Mouse (Mus musculus): ENCODE measurements around the gene Hspb8. TPM values are rescaled to one million over a fixed set of nuclear protein-coding genes. Genes with fewer than 3 reads are reported as not detected.

Hspb8 gene
- polyA plus RNA-seq (2015; fragmentation: Nextera tagmentation; extraction: Ambion mirVana), result 8.9 and 9.4 TPM in 2 replicates

DNA sequence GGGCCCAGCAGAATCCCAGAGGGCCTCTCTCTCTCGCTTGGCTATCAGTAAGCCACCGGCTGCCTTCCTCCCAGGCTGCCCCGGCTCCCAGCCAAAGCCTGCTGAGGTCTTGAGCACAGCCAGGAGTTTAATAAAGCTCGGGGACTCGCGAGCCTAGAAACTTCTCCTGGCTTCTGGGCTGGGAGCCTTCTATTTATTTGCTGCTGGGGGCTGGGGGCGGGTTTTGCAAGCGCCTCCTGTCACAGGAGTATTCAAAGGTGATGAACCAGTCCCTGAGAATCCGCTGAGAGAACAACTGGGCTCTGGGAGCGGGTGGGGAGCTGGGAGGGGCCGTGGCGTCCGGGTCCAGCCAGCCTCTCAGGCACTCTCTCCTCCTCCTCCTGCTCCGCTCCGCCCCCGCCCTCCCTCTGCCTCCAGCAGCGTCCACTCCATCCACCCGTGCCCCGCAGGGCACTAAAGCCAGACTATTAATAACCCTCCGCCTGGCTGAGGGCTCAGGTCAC, at the start of gene Hspb8:
Hspb8 (minus strand) TSS at position 166 of the 503 bp plus-strand sequence.
- WGBS, result under 1% methylated on average over 19 of the region's 20 CpGs
- H3K27me3 ChIP-seq (replicated peaks; ENCODE audit: control insufficient read depth, insufficient read depth, low read length), result no peaks in the 10 kb centered on the region
- H3K9me3 ChIP-seq (ENCODE audit: control insufficient read depth, low read length), result no peaks in the 10 kb centered on the region
- no peaks in the 10 kb centered on the region for H3K36me3 ChIP-seq (ENCODE audit: control insufficient read depth, insufficient read depth, low read length)
- H3K27ac ChIP-seq (ENCODE audit: low read depth, low read length), result peak within 1 kb of the TSS; percentile 54; the same call in 1 of the 2 replicates
- peaks cover 17% of the 10 kb centered on the region for H3K4me1 ChIP-seq (ENCODE audit: control insufficient read depth, insufficient read depth, low read depth, low read length)
- peak within 1 kb of the TSS; percentile 44 for H3K9ac ChIP-seq (ENCODE audit: low read depth, low read length)
- ATAC-seq, result peak; percentile 80; the same call in 1 of the 2 replicates
- peak within 1 kb of the TSS; percentile 33 for H3K4me3 ChIP-seq (ENCODE audit: low read length)
- peak within 1 kb of the TSS; percentile 56 for H3K4me2 ChIP-seq (ENCODE audit: low read length)

DNA sequence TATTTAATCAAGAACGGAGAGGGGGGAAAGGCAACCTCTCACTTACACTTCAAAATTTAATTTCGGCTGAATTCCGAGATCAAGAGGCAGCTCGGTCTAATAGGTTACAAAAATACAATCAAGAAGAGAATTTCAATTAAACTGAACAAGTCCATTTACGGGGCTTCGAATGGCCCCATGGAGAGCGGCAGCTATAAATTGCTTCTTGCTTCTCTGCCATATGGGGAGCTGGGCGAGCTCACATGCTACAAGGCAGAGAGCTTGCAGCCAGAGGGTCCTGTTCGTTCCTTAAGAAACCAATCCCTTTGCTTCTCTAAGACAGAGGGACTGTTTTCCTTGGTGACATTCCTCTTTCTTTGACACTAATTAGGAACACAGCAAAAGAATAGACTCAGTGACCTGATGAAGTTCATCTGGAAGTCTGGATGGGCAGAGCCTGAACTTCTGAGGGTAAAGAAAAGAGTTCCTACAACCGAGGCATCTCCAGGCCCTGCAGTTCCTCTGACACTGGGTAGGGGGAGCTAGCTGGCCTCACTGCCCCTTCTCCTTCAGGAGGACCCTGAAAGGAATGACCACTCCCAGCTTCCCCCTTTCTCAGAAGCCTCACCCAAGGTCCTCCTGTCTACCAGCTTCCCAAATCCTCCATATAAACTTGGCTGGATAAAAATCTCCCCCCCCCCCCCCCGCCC, 38.8 kb upstream of the Hspb8 start:
- Histone ChIP-seq H3K27me3 (replicated peaks; ENCODE audit: control insufficient read depth, insufficient read depth, low read length) (no peaks in the 10 kb centered on the region), H3K27ac (ENCODE audit: low read depth, low read length) (no peak overlapping the region), H3K9ac (ENCODE audit: low read depth, low read length) (no peak overlapping the region), H3K36me3 (ENCODE audit: control insufficient read depth, insufficient read depth, low read length) (peaks cover 23% of the 10 kb centered on the region), H3K4me2 (ENCODE audit: low read length) (no peak overlapping the region), H3K4me1 (ENCODE audit: control insufficient read depth, insufficient read depth, low read depth, low read length) (peaks cover 8% of the 10 kb centered on the region), H3K4me3 (ENCODE audit: low read length) (no peak overlapping the region), H3K9me3 (ENCODE audit: control insufficient read depth, low read length) (peaks cover 20% of the 10 kb centered on the region)
- ATAC-seq, result peak; percentile 60; the same call in 1 of the 2 replicates
- WGBS, result 29% methylated on average over 11 of the region's 11 CpGs

DNA sequence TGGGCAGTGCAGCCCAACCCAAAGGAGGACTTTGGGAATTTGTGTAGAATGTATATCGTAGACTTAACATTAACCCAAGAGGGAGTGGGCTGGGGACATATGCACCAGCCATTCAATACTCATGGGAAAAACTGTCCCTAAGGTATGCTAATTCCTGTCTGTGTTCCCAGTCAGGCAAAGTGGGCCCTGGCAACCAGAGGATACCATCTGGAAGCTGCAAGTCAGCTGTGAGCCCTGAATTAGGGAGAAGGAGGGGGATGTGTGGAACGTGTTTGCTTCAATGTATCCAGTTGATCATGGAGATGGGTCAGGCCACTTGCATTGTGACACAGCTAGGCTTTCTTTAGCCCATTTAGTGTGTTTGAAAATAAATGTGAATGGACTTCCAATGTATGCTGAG, 37.3 kb upstream of the Hspb8 start:
- peaks cover 8% of the 10 kb centered on the region for H3K36me3 ChIP-seq (ENCODE audit: control insufficient read depth, insufficient read depth, low read length)
- no peak for ATAC-seq
- peaks cover 5% of the 10 kb centered on the region for H3K9me3 ChIP-seq (ENCODE audit: control insufficient read depth, low read length)
- no peak overlapping the region for H3K27ac ChIP-seq (ENCODE audit: low read depth, low read length)
- H3K4me2 ChIP-seq (ENCODE audit: low read length), result no peak overlapping the region
- no peak overlapping the region for H3K4me3 ChIP-seq (ENCODE audit: low read length)
- H3K27me3 ChIP-seq (replicated peaks; ENCODE audit: control insufficient read depth, insufficient read depth, low read length), result no peaks in the 10 kb centered on the region
- H3K9ac ChIP-seq (ENCODE audit: low read depth, low read length), result no peak overlapping the region
- WGBS, result 31% methylated on average over 2 of the region's 2 CpGs
- H3K4me1 ChIP-seq (ENCODE audit: control insufficient read depth, insufficient read depth, low read depth, low read length), result peaks cover 8% of the 10 kb centered on the region

DNA sequence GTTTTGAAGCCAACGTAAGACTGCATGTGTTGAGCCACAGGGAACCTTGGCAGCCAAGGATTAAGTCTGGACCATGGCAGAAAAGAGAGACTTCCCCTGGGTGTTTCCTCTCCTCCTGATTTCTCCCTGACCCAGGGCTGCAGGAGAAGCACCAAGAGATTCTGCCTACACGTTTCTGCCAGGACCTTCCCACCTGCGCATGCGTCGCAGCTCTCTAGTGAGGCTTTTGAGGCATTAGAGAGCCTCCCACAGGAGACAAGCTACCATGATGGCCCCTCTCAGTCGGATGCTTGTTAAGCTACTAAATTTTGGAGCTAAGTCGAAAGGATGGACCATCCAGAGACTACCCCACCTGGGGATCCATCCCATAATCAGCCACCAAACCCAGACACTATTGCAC, 35.1 kb upstream of the Hspb8 start:
- Histone ChIP-seq H3K27me3 (replicated peaks; ENCODE audit: control insufficient read depth, insufficient read depth, low read length) (no peaks in the 10 kb centered on the region), H3K9me3 (ENCODE audit: control insufficient read depth, low read length) (no peaks in the 10 kb centered on the region), H3K27ac (ENCODE audit: low read depth, low read length) (no peak overlapping the region), H3K4me3 (ENCODE audit: low read length) (no peak overlapping the region), H3K4me2 (ENCODE audit: low read length) (no peak overlapping the region), H3K9ac (ENCODE audit: low read depth, low read length) (no peak overlapping the region), H3K36me3 (ENCODE audit: control insufficient read depth, insufficient read depth, low read length) (no peaks in the 10 kb centered on the region), H3K4me1 (ENCODE audit: control insufficient read depth, insufficient read depth, low read depth, low read length) (peaks cover 12% of the 10 kb centered on the region)
- no peak for ATAC-seq
- 75% methylated on average over 7 of the region's 7 CpGs for WGBS

DNA sequence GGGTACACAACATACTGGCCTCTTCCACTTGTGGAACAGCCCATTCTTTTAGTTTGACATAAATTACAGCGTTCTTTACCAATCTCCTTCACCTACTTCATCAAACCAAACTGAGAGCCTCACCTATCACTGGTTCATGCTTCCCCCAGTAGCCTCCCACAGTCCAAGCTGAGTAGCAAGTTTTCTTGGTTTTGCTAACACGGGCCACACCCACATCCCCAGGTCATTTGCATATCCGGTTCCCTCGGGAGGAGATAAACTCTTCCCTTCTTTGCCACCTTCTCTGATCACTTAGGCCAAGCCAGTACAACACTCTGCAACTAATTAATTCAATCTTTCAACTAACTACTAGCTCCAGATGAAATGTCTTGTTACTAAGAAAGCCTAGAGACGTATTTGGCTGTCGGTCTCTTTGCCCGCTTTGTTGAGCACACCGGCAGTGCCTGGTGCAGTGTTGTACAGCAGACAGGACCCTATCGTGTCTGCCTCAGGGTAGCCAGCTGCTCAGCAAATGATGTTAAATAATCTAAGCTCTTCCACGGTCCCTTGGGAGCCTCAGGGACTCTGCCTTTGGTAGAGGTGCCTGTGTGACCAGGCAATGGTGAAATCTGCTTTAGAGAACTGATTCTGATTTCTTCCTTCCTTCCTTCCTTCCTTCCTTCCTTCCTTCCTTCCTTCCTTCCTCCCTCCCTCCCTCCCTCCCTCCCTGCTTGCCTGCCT, 34.3 kb upstream of the Hspb8 start:
- Histone ChIP-seq H3K27ac (ENCODE audit: low read depth, low read length) (no peak overlapping the region), H3K9ac (ENCODE audit: low read depth, low read length) (no peak overlapping the region), H3K4me1 (ENCODE audit: control insufficient read depth, insufficient read depth, low read depth, low read length) (peaks cover 12% of the 10 kb centered on the region), H3K4me3 (ENCODE audit: low read length) (no peak overlapping the region), H3K9me3 (ENCODE audit: control insufficient read depth, low read length) (no peaks in the 10 kb centered on the region), H3K27me3 (replicated peaks; ENCODE audit: control insufficient read depth, insufficient read depth, low read length) (no peaks in the 10 kb centered on the region), H3K36me3 (ENCODE audit: control insufficient read depth, insufficient read depth, low read length) (no peaks in the 10 kb centered on the region), H3K4me2 (ENCODE audit: low read length) (no peak overlapping the region)
- 39% methylated on average over 10 of the region's 10 CpGs for WGBS
- ATAC-seq, result no peak

DNA sequence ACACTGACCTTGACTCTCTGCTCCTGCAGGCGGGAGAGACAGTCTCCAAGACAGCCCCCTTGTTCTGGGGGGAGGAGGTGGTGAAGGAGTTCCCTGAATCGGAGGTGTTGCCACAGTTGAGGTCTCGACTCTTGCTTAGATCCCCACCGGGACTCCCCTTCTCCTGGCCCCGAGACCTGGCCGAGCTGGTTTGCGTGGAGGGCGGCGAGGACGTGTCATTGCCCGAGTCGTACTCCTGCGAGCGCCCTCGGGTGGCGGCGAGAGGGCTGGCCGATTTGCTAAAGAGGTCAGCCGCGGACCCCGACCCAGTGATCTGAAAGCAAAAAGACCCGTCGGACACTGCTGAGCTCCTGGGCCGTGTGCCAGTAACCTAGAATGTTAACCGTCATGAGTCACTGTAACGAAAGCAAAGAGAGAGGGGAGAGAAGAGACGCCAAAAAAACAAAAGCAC, 30.8 kb upstream of the Hspb8 start:
- H3K36me3 ChIP-seq (ENCODE audit: control insufficient read depth, insufficient read depth, low read length), result no peaks in the 10 kb centered on the region
- H3K27ac ChIP-seq (ENCODE audit: low read depth, low read length), result no peak overlapping the region
- peak overlapping the region; percentile 9; the same call in 1 of the 2 replicates for H3K4me3 ChIP-seq (ENCODE audit: low read length)
- WGBS, result 6% methylated on average over 27 of the region's 27 CpGs
- H3K4me1 ChIP-seq (ENCODE audit: control insufficient read depth, insufficient read depth, low read depth, low read length), result peaks cover 9% of the 10 kb centered on the region; the same call in 1 of the 2 replicates
- no peaks in the 10 kb centered on the region for H3K27me3 ChIP-seq (replicated peaks; ENCODE audit: control insufficient read depth, insufficient read depth, low read length)
- peak overlapping the region; percentile 52 for H3K4me2 ChIP-seq (ENCODE audit: low read length)
- ATAC-seq, result 0 out of 2 replicates have a peak, but pooled peaks have one; percentile 11
- peak overlapping the region; percentile 43 for H3K9ac ChIP-seq (ENCODE audit: low read depth, low read length)
- H3K9me3 ChIP-seq (ENCODE audit: control insufficient read depth, low read length), result no peaks in the 10 kb centered on the region

DNA sequence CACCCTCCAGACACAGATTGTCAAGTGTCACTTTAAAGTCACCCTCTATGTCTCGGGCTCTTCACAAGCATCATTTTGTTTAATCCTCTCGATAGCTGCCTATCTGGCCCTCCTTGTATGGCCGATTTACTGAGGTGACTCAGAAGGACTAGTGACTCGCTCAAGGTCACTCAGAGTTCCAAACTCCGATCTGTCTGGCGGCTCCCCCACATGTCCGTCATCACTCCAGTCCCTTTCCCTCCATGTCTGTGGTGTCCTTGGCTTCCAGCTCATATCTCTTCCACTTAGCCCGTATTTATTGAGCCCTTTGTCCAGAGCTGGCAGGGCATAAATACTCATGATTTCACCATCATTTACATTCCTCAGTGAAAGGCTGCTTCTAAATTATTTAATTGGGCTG, 28.2 kb upstream of the Hspb8 start:
- Histone ChIP-seq H3K36me3 (ENCODE audit: control insufficient read depth, insufficient read depth, low read length) (no peaks in the 10 kb centered on the region), H3K4me2 (ENCODE audit: low read length) (no peak overlapping the region), H3K27me3 (replicated peaks; ENCODE audit: control insufficient read depth, insufficient read depth, low read length) (no peaks in the 10 kb centered on the region), H3K27ac (ENCODE audit: low read depth, low read length) (no peak overlapping the region), H3K4me1 (ENCODE audit: control insufficient read depth, insufficient read depth, low read depth, low read length) (peaks cover 9% of the 10 kb centered on the region; the same call in 1 of the 2 replicates), H3K4me3 (ENCODE audit: low read length) (no peak overlapping the region), H3K9ac (ENCODE audit: low read depth, low read length) (no peak overlapping the region), H3K9me3 (ENCODE audit: control insufficient read depth, low read length) (no peaks in the 10 kb centered on the region)
- ATAC-seq, result no peak
- WGBS, result 91% methylated on average over 8 of the region's 8 CpGs

DNA sequence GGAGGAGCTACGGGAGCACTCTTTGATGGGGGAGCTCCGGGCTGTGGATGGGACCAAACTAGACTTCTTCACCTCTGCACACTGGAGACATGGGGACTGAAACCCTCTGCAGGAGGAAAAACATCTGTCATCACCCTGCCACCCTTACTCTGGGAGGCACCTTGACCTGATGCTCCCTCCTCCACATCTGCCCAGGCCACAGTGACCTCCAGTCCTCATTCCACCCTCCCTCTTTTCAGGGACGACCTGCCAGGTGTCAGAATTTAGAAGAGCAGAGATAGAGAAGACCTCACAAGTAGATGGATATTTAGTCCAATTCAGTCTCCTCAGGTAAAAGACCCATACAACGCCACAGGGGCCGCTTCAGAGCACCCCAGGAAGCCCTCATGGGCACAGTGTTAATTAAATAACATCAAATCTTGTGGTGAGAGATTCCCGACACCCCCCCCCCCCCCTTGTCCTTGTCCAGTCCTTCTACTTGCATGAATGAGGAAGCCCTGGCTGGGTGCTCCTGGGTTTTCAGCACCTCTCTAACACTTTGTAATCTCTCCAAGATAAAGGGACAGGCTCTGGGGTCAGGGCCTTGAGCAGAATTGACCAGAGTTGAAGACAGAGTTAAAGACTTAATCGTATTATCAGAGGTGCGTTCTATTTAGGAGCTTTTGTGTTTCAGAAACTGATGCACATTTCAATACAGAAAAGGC, 27.0 kb upstream of the Hspb8 start:
- Histone ChIP-seq H3K4me2 (ENCODE audit: low read length) (no peak overlapping the region), H3K4me3 (ENCODE audit: low read length) (no peak overlapping the region), H3K4me1 (ENCODE audit: control insufficient read depth, insufficient read depth, low read depth, low read length) (peaks cover 9% of the 10 kb centered on the region; the same call in 1 of the 2 replicates), H3K27me3 (replicated peaks; ENCODE audit: control insufficient read depth, insufficient read depth, low read length) (no peaks in the 10 kb centered on the region), H3K9me3 (ENCODE audit: control insufficient read depth, low read length) (no peaks in the 10 kb centered on the region), H3K27ac (ENCODE audit: low read depth, low read length) (no peak overlapping the region), H3K9ac (ENCODE audit: low read depth, low read length) (no peak overlapping the region), H3K36me3 (ENCODE audit: control insufficient read depth, insufficient read depth, low read length) (no peaks in the 10 kb centered on the region; the same call in 1 of the 2 replicates)
- WGBS, result 68% methylated on average over 8 of the region's 8 CpGs
- ATAC-seq, result no peak; the same call in 1 of the 2 replicates

All from hindbrain, embryonic 16.5 days (tissue).